Mouse (Mus musculus) erythroblast, embryonic 14.5 days (primary cell): ENCODE data around the gene Mtmr12.

ENCODE experiments used
- GATA1 ChIP-seq: IDR thresholded peaks from 2 replicates; pipeline ENCODE4 v1.6.1; 2012; ENCODE audit warnings: low read length, inconsistent platforms, mixed read lengths
- TAL1 ChIP-seq: IDR thresholded peaks from 3 replicates; pipeline ENCODE4 v1.6.1; 2012; ENCODE audit warnings: low read length, inconsistent platforms, mixed read lengths

- no peak for TF ChIP-seq TAL1
- TF ChIP-seq GATA1 = no peak
Observed at GRCm38 (mm10) chr15:12266460-12266859, 61.6 kb downstream of the Mtmr12 start.
